Mouse (Mus musculus): Measurements from ENCODE around the gene Ints1.

The Ints1 gene

GRCm38 (mm10) chr5:139775216-139775926, at the start of gene Ints1:
TSS of gene Ints1 (minus strand) at chr5:139775674.
- peak; percentile 87 for DNase-seq (ENCODE audit: low read depth, low spot score)

GRCm38 (mm10) chr5:139824531-139824930, 49.1 kb upstream of the Ints1 start:
- no peak for DNase-seq (ENCODE audit: low read depth, low spot score)

- no peak for DNase-seq (ENCODE audit: low read depth, low spot score)
These were observed 46.3 kb upstream of the Ints1 start for GRCm38 (mm10) chr5:139821466-139822459.

- no peak for DNase-seq (ENCODE audit: low read depth, low spot score)
These were observed 44.2 kb upstream of the Ints1 start, which contains the start of gene Tmem184a for GRCm38 (mm10) chr5:139819538-139820181. TSS of gene Tmem184a (minus strand) at chr5:139819917.

GRCm38 (mm10) chr5:139818801-139819200, 43.3 kb upstream of the Ints1 start:
- no peak for DNase-seq (ENCODE audit: low read depth, low spot score)

- DNase-seq (ENCODE audit: low read depth, low spot score), result no peak
These were observed 42.6 kb upstream of the Ints1 start for GRCm38 (mm10) chr5:139818056-139818455.

GRCm38 (mm10) chr5:139817292-139817691, 41.8 kb upstream of the Ints1 start:
- no peak for DNase-seq (ENCODE audit: low read depth, low spot score)

GRCm38 (mm10) chr5:139816445-139816844, 41.0 kb upstream of the Ints1 start:
- DNase-seq (ENCODE audit: low read depth, low spot score), result no peak

- DNase-seq (ENCODE audit: low read depth, low spot score), result no peak
These were observed 40.5 kb upstream of the Ints1 start for GRCm38 (mm10) chr5:139815964-139816363.

GRCm38 (mm10) chr5:139813963-139814381, 38.5 kb upstream of the Ints1 start:
- no peak for DNase-seq (ENCODE audit: low read depth, low spot score)

GRCm38 (mm10) chr5:139813126-139813490, 37.6 kb upstream of the Ints1 start:
- DNase-seq (ENCODE audit: low read depth, low spot score), result no peak

- DNase-seq (ENCODE audit: low read depth, low spot score), result no peak
These were observed 37.1 kb upstream of the Ints1 start for GRCm38 (mm10) chr5:139812398-139813125.

- no peak for DNase-seq (ENCODE audit: low read depth, low spot score)
These were observed 36.4 kb upstream of the Ints1 start for GRCm38 (mm10) chr5:139811677-139812397.

GRCm38 (mm10) chr5:139809397-139809796, 33.9 kb upstream of the Ints1 start:
- no peak for DNase-seq (ENCODE audit: low read depth, low spot score)

- DNase-seq (ENCODE audit: low read depth, low spot score), result no peak
These were observed 30.4 kb upstream of the Ints1 start for GRCm38 (mm10) chr5:139805924-139806323.

GRCm38 (mm10) chr5:139804573-139805111, 29.2 kb upstream of the Ints1 start:
- DNase-seq (ENCODE audit: low read depth, low spot score), result no peak

- DNase-seq (ENCODE audit: low read depth, low spot score), result no peak
These were observed 28.7 kb upstream of the Ints1 start for GRCm38 (mm10) chr5:139804107-139804551.

- DNase-seq (ENCODE audit: low read depth, low spot score), result no peak
These were observed 28.2 kb upstream of the Ints1 start for GRCm38 (mm10) chr5:139803601-139804102.

GRCm38 (mm10) chr5:139803165-139803564, 27.7 kb upstream of the Ints1 start:
- DNase-seq (ENCODE audit: low read depth, low spot score), result no peak

GRCm38 (mm10) chr5:139801880-139802279, 26.4 kb upstream of the Ints1 start:
- no peak for DNase-seq (ENCODE audit: low read depth, low spot score)

All from brain, embryonic 18.5 days (tissue).